Mouse (Mus musculus) gastrocnemius, postnatal 36 days (tissue): Measurements from ENCODE around the gene Celf1. TPM values are rescaled to one million over a fixed set of nuclear protein-coding genes. Genes with fewer than 3 reads are reported as not detected.
A peak's percentile ranks its signal among the peaks of the same experiment; 100 is the strongest.
"Not testable (repeated sequence)": the region's sequence is repeated elsewhere in the genome, so short reads cannot be mapped to it uniquely, and the experiment has no call there.

ENCODE experiments used
- DNase-seq, 2 experiments: peaks; one replicate each; pipeline ENCODE4 v3.0.0; 2022
- intact Hi-C: fragments of 180-260 bp; cut with DNase I; formaldehyde crosslinking; loops from one replicate; pipeline ENCODE4 v1.15.1; 2025
- long read RNA-seq, 2 experiments: library from polyadenylated mRNA; stranded (forward); transcript quantifications; one replicate each; pipeline ENCODE4 v2.0.0; 2021
- total RNA-seq, 2 experiments: library from RNA; stranded (reverse); gene quantifications; 2 replicates each; pipeline ENCODE4 v1.2.3; 2021

Gene Celf1
- total RNA-seq: 10 to 100 TPM; 50.0 to 51.4 TPM
- long read RNA-seq, experiment 1, full-length matches to known transcripts: 1 of 15 reads
- long read RNA-seq, experiment 1, partial matches to known transcripts: 1 of 15 reads
- long read RNA-seq, experiment 1, other reads (novel, unspliced or antisense): 13 of 15 reads
- long read RNA-seq, experiment 2, full-length matches to known transcripts: 1 of 8 reads
- long read RNA-seq, experiment 2, partial matches to known transcripts: 2 of 8 reads
- long read RNA-seq, experiment 2, other reads (novel, unspliced or antisense): 5 of 8 reads

DNA sequence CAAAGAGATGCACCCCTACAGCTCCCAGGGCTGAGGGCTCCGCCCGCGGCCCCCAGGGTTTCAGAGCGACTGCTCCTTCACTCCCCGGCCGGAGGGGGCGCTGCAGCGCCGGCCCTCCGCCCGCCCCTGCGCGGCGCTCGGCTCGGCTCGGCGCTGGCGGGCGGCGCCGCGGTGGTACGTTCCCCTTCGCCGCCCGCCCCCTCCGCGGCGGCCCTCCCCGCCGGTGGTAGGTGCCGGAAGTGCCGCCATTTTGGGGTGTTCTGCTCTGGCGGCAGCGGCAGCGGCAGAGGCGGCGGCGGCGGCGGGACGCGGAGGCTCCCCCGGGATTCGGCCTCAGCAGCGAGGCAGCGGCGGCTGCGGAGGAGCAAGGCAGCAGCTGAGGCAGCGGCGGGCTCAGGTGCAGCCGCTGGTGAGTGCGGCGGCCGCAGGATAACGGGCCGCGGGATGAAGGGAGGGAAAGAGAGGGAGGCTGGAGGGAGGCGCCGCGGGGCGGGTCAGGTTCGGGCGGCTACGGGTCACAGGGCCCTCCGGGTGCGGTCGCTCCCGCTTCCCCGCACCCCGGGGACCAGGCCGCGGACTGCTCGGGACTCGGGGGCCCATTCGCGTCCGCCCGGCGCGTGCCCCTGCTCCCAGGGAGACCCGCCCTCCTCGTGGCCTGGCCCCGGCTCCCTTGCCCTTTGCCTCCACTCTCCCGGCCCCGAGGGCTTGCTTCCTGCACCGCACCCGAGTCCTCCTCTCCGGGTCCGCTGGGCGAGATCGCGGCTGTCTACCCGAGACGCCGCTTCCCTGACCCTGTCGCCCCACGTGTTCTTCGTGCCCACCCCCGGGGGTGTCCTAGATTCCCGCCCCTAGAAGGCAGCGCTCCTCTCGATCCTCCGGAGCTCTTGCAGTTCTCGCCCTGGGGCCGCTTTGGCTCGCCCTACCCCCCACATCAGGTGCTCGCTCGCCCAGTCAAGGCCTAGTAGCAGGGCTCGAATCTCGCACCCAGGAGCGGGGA, at the start of gene Celf1:
Celf1 (plus strand) TSS at position 150 of the 997 bp plus-strand sequence.
- intact Hi-C loops: loop anchor here (1.0 kb wide), 1 partner anchor 23 kb away; no protein-coding TSS in a partner anchor
- peak; percentile 72 to 73 for DNase-seq

DNA sequence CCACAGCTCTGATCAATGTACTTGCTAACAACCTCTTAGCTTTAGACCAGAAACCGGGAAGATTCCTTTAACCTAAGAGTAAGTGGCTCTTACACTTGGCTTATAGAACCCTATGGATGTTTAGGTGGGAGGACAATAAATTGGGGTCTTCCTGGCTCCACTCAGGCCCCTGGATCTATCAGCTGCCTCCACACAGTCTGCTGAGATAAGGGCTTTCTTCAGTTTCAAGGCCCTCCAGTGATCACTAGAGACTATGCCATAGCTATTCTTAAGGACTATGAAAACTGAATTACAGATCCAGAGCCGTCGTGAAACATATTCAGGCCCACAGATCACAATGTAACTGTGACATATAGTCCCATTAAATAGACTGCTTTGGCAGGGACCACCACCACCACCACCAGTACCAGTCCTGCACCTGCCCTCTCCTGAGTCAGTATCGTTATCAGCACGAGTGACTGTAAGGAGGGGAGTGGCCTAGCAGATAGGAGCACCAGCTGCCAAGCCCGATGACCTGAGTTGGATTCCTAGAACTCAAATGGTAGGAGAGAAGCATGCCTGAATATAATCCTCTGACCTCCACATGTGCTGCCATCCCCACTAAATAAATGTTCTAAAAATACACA, 46.4 kb upstream of the Celf1 start:
- intact Hi-C loops: loop anchor here (5.0 kb wide), 1 partner anchor 36 kb away; no protein-coding TSS in a partner anchor
- no peak for DNase-seq

- intact Hi-C loops: loop anchor here (5.0 kb wide), 1 partner anchor 37 kb away; no protein-coding TSS in a partner anchor
- not testable (repeated sequence) for DNase-seq
Observed at GRCm38 (mm10) chr2:90894299-90894677, 45.9 kb upstream of the Celf1 start.

GRCm38 (mm10) chr2:90903398-90903797, 36.8 kb upstream of the Celf1 start:
- DNase-seq: no peak
- intact Hi-C loops: no loop called here

GRCm38 (mm10) chr2:90904076-90904855, 35.9 kb upstream of the Celf1 start, which contains the start of the genes Kbtbd4 and Ndufs3:
Kbtbd4 (plus strand) TSS chr2:90904740.
Ndufs3 (minus strand) TSS chr2:90904827.
- peak; percentile 84 to 85 for DNase-seq
- intact Hi-C loops: no loop called here

- intact Hi-C loops: no loop called here
- DNase-seq: no peak
Observed at GRCm38 (mm10) chr2:90904856-90905224, 35.3 kb upstream of the Celf1 start.

DNA sequence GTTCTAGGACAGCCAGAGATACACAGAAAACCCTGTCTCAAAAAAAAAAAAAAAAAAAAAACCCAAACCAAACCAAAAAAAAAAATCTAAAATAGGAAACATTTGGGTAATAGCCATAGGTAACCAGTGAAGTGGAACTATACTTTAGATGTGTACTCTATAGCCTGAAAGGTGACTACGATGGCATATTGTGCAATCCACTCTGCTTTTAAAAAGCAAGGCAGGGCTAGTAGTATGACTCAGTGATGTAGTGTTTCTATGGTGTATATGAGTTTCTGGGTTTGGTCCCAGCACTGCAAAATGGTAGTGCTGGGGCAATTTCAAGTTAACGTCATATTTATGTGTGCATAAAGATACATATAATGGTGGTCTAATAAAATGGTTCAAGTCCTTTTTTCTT, 33.5 kb upstream of the Celf1 start:
- intact Hi-C loops: no loop called here
- DNase-seq: no peak

GRCm38 (mm10) chr2:90910861-90911260, 29.3 kb upstream of the Celf1 start:
- intact Hi-C loops: no loop called here
- DNase-seq: no peak

DNA sequence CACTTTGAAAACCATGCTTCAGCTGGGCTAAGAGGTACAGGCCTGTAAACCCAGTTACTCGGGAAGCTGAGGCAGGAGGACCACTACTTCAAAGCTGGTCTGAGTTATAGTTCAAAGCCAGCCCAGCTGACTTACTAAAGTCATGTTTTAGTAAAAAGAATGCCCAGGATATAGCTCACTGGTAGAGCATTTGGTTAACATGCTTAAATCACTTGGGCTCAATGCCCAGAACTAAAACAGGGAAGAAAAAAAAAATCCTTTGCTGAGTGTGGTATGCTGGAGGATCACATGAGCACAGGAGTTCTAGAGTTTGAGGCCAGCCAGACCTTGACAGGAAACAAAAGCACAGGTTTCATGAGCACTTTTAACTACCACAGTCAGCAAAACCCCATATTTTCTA, 28.5 kb upstream of the Celf1 start:
- DNase-seq: no peak
- intact Hi-C loops: no loop called here

GRCm38 (mm10) chr2:90913671-90914070, 26.5 kb upstream of the Celf1 start:
- DNase-seq: no peak
- intact Hi-C loops: no loop called here

- intact Hi-C loops: loop anchor here (5.0 kb wide), 1 partner anchor 147 kb away; no protein-coding TSS in a partner anchor
- no peak for DNase-seq
Observed at GRCm38 (mm10) chr2:90915516-90915915, 24.7 kb upstream of the Celf1 start.

- DNase-seq: no peak
- intact Hi-C loops: loop anchor here (1.0 to 5.0 kb wide), 2 partner anchors 24 to 146 kb away; partner anchors contain the start of gene Celf1
Observed at GRCm38 (mm10) chr2:90916560-90917232, 23.5 kb upstream of the Celf1 start.

- intact Hi-C loops: loop anchor here (1.0 to 5.0 kb wide), 2 partner anchors 23 to 145 kb away; partner anchors contain the start of gene Celf1
- peak; percentile 75 to 80 for DNase-seq
Observed at GRCm38 (mm10) chr2:90917233-90917998, 22.8 kb upstream of the Celf1 start.

DNA sequence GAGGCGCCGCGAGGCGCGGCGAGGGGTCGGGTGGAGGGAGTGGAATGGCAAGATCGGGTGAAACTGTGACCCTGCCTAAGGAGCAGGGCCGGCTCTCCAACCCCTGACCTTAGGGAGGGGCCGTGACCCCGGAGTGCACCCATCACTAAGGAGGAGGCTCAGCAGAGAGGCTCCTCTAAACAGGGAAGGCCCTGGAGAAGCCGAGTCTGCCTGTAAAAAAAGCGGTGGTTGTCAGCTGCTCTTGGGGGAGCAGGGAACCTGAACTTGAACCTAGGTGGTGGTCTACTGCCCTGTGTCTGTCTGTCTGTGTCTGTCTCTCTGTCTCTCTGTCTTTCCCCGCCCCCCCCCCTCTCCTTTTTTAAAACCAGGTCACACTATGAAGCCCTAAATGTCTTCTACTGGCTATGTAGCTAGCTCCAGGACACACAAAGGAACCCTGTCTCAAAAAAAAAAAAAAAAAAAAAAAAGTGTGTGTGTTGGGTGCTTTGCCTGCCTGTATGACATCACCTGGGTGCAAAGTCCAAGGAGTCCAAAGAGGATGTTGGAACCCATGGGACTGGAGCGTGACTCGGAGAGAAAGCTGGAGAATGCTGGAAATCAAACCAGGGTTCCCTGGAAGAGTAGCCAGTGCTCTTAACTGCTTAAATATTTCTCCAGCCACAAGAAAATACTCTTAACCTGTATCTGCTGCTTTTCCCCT, 22.0 kb upstream of the Celf1 start:
- DNase-seq: no peak
- intact Hi-C loops: loop anchor here (1.0 to 5.0 kb wide), 2 partner anchors 22 to 144 kb away; partner anchors contain the start of gene Celf1

GRCm38 (mm10) chr2:90921178-90921577, 19.0 kb upstream of the Celf1 start:
- no peak for DNase-seq
- intact Hi-C loops: no loop called here

DNA sequence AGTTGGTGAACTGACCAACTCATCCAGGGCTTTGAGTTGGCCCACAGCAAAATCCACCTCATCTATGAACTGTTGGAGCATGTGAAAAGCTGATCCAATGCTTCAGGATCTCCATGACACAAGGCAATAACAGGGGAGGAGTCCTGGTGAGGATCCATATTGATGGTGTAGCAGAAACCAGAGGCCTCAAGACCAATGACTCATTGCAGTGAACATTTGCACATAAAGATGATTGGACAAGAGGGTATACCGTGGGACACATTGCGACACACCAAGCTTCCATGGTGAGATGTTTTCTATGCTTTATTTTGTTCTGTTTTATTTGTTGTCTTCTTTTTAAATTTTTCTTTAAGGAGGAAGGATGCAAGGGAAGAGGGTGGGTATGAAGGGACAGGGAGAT, 17.5 kb upstream of the Celf1 start:
- no peak for DNase-seq
- intact Hi-C loops: no loop called here

- DNase-seq: no peak
- intact Hi-C loops: no loop called here
Observed at GRCm38 (mm10) chr2:90928566-90928965, 11.6 kb upstream of the Celf1 start.

DNA sequence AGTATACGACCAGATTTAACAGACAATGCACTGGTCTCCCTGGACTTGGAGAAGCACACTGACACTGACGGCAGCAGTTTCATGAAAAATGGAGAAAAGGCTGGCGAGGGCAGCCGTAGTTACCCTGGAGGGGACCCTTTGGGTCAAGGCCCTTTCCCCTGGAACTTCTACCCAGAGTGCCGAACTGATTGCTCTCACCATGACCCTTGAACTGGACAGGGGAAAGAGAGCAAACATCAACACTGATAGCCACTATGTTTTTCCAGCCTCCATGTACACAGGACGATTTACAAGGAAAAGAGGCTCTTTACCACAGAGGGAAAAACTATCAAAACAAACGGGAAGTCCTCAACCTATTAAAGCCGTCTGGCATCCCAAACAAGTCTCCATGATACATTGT, 8.4 kb upstream of the Celf1 start:
- no peak for DNase-seq
- intact Hi-C loops: no loop called here
